Mouse (Mus musculus) embryonic facial prominence, embryonic 12.5 days (tissue): ENCODE results near the gene Ikzf3. TPM values are rescaled to one million over a fixed set of nuclear protein-coding genes. Genes with fewer than 3 reads are reported as not detected.
A peak's percentile ranks its signal among the peaks of the same experiment; 100 is the strongest.

ENCODE experiments used
- ATAC-seq: fragments of 200-750 bp; cut with Nextera tagmentation; 2 replicates; pipeline ENCODE4 v1.8.0; 2017; ENCODE audit not compliant: insufficient number of reproducible peaks, insufficient read depth, low FRiP score, low TSS enrichment
- H3K27ac ChIP-seq: fragments of 300-500 bp; sonication (generic); 2 replicates; pipeline ENCODE4 v1.5.1; 2016; ENCODE audit warnings: mild to moderate bottlenecking
- H3K27me3 ChIP-seq: fragments of 300-500 bp; sonication (generic); 2 replicates; pipeline ENCODE4 v1.6.1; 2016; ENCODE audit warnings: mild to moderate bottlenecking, moderate library complexity
- H3K36me3 ChIP-seq: fragments of 300-500 bp; sonication (generic); 2 replicates; pipeline ENCODE4 v1.6.1; 2016; ENCODE audit warnings: mild to moderate bottlenecking
- H3K4me1 ChIP-seq: fragments of 300-500 bp; sonication (generic); 2 replicates; pipeline ENCODE4 v1.6.1; 2016
- H3K4me2 ChIP-seq: fragments of 300-500 bp; sonication (generic); replicated peaks from 2 replicates; pipeline ENCODE4 v1.6.1; 2016; ENCODE audit warnings: mild to moderate bottlenecking, moderate library complexity
- H3K4me3 ChIP-seq: fragments of 300-500 bp; sonication (generic); 2 replicates; pipeline ENCODE4 v1.5.1; 2016; ENCODE audit warnings: mild to moderate bottlenecking
- H3K9ac ChIP-seq: fragments of 300-500 bp; sonication (generic); 2 replicates; pipeline ENCODE4 v1.6.1; 2016; ENCODE audit warnings: mild to moderate bottlenecking, moderate library complexity
- H3K9me3 ChIP-seq: fragments of 300-500 bp; sonication (generic); 2 replicates; pipeline ENCODE4 v1.6.1; 2016; ENCODE audit warnings: mild to moderate bottlenecking, moderate library complexity
- WGBS: fragments of 180-500 bp; shearing (Covaris S2); methylation state at CpG from one replicate; pipeline ENCODE4 v1.1.7; 2016; 5-methylcytosine and 5-hydroxymethylcytosine counted together
- polyA plus RNA-seq: library from polyadenylated mRNA; unstranded; fragments of >200 nt; fragmentation: Nextera tagmentation; extraction: Ambion mirVana; gene quantifications from 2 replicates; pipeline ENCODE4 v1.2.1, GENCODE M21; 2016

Gene Ikzf3
- 0.24 and 0.47 TPM in 2 replicates for polyA plus RNA-seq

GRCm38 (mm10) chr11:98545711-98546231 lies at the start of gene Ikzf3:
Gene Ikzf3 (minus strand): TSS chr11:98546031.
- H3K27me3 ChIP-seq, result peaks cover 75% of the 10 kb centered on the region
- ATAC-seq, result no peak
- H3K9me3 ChIP-seq, result no peaks in the 10 kb centered on the region
- H3K9ac ChIP-seq, result peak within 1 kb of the TSS; percentile 49
- H3K4me1 ChIP-seq, result peaks cover 8% of the 10 kb centered on the region; the same call in 1 of the 2 replicates
- no peak within 1 kb of the TSS for H3K27ac ChIP-seq
- no peaks in the 10 kb centered on the region for H3K36me3 ChIP-seq
- H3K4me2 ChIP-seq, result peak within 1 kb of the TSS; percentile 85
- WGBS, result under 1% methylated on average over 58 of the region's 58 CpGs
- peak within 1 kb of the TSS; percentile 39 for H3K4me3 ChIP-seq

DNA sequence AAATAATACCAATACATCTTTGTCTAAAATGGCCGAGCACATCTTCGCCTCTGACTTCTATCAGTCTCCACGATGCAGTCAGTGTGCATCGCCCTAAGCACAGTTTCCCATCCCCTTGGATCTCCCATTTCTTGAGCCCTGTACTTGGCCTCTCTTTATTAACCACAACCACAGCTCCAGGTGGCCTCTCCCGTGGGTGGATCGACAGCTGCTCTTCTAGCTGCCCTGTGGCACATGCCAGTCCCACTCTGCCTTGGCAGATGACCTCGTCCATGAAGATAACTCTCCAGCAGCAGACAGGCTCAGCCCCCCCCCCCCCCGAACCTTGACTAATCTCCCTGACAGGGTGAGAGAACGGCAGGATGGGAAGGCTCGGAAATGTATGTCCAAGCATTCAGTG lies 49.6 kb upstream of the Ikzf3 start:
- Histone ChIP-seq H3K4me3 (no peak overlapping the region), H3K9me3 (no peaks in the 10 kb centered on the region), H3K27ac (no peak overlapping the region), H3K27me3 (peaks cover 23% of the 10 kb centered on the region), H3K4me1 (no peaks in the 10 kb centered on the region), H3K36me3 (no peaks in the 10 kb centered on the region), H3K9ac (no peak overlapping the region), H3K4me2 (no peak overlapping the region)
- 74% methylated on average over 10 of the region's 10 CpGs for WGBS
- no peak for ATAC-seq

DNA sequence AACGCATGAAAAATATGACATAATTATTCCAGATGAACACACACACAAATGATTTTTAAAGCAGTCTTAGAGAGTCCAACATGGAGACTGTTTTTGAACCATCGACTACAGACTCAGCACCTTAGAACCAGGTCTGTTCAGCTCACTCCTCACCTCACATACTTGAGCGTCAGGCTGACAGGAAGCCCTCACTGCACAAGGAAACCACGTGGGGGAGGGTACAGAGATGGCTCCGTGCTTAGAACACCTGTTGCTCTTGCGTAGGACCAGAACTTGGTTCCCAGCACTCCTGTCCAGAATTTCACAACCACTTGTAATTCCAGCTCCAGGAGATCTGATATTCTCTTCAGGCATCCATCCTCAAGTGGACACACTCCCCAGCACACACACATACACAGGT lies 49.2 kb upstream of the Ikzf3 start:
- ATAC-seq, result no peak
- no peaks in the 10 kb centered on the region for H3K9me3 ChIP-seq

DNA sequence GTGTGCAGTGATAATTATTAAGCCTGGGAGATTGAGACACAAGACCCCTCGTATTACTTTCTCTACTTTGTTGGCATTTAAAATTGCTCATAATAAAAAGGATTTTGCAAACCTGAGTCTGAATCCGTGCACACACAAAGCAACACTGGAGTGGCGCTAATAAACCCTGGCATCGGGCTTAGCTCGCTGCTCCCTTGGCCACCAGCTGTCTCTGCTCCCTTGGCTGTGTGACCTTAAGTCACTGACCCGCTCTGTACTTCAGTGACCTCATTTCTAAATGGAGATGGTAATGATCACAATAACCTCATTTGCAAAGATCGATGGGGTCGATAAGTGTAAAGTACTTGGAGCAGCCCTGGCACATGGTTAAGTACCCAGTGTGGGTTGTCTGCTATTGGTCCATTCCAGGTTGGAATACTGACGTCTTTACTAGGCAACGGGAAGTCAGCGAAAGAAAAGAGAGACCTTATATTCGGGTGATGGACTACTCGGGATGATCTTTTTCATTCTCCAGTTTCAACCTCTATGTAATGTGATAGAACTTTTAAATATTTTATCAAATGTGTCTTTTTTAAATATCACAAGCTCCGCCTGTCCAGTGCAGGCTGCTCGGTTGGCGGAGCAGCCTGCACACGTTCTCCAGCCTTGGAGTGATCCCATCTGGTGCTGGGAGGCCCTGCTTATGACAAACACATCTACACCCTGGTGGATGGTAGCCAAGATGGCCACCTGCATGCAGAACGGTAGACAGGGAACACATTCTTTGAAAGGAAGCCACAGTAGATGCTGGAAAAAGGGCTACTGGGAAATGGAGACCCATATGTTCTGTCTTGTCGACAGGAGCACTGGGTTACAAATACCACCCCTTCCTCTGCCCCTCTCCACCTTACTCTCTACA lies 45.0 kb upstream of the Ikzf3 start:
- no peak for ATAC-seq
- Histone ChIP-seq H3K9me3 (no peaks in the 10 kb centered on the region), H3K4me3 (no peak overlapping the region), H3K9ac (no peak overlapping the region), H3K36me3 (no peaks in the 10 kb centered on the region), H3K27ac (no peak overlapping the region), H3K4me2 (no peak overlapping the region), H3K27me3 (no peaks in the 10 kb centered on the region), H3K4me1 (peaks cover 22% of the 10 kb centered on the region)
- 74% methylated on average over 19 of the region's 19 CpGs for WGBS

More for the DNA sequence above, 49.2 kb upstream of the Ikzf3 start:
- H3K36me3 ChIP-seq, result no peaks in the 10 kb centered on the region
- H3K4me1 ChIP-seq, result no peaks in the 10 kb centered on the region
- no peak overlapping the region for H3K4me2 ChIP-seq
- no peak overlapping the region for H3K4me3 ChIP-seq
- no peak overlapping the region for H3K27ac ChIP-seq
- no peak overlapping the region for H3K9ac ChIP-seq
- peaks cover 18% of the 10 kb centered on the region for H3K27me3 ChIP-seq
- 75% methylated on average over 6 of the region's 6 CpGs for WGBS

- no peak overlapping the region for H3K4me3 ChIP-seq
- ATAC-seq, result no peak
These were observed 43.5 kb upstream of the Ikzf3 start for GRCm38 (mm10) chr11:98589306-98589705.

DNA sequence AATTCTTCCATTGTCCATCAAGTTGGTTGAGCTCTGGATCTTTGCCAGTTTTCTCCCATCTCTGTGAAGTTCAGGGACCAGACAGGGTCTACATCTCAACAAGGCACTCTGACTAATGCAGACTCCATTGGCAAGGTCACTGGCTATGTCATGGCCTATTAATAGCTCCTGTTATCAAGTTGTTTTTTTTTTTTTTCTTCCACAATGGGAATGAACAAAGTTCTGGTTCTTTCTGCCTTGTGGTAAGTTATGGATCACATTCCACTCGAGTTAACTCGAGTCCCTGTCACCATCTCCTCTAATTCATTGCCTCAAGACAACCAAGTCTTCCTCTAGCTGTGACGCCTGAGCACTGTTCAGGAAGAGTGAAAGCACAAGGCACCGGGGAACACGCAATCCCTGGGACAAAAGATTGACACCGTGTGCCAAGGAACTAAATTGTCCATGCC lies 43.0 kb upstream of the Ikzf3 start:
- Histone ChIP-seq H3K4me1 (peaks cover 32% of the 10 kb centered on the region), H3K27me3 (no peaks in the 10 kb centered on the region), H3K9ac (no peak overlapping the region), H3K4me2 (no peak overlapping the region), H3K27ac (no peak overlapping the region), H3K36me3 (no peaks in the 10 kb centered on the region), H3K9me3 (no peaks in the 10 kb centered on the region), H3K4me3 (no peak overlapping the region)
- WGBS, result 57% methylated on average over 6 of the region's 6 CpGs
- ATAC-seq, result no peak

More at GRCm38 (mm10) chr11:98589306-98589705, 43.5 kb upstream of the Ikzf3 start:
- Histone ChIP-seq H3K4me1 (peaks cover 32% of the 10 kb centered on the region), H3K9me3 (no peaks in the 10 kb centered on the region), H3K4me2 (no peak overlapping the region), H3K36me3 (no peaks in the 10 kb centered on the region), H3K9ac (no peak overlapping the region), H3K27ac (no peak overlapping the region), H3K27me3 (no peaks in the 10 kb centered on the region)
- 80% methylated on average over 8 of the region's 8 CpGs for WGBS

- 7% methylated on average over 20 of the region's 20 CpGs for WGBS
- no peak for ATAC-seq
- no peaks in the 10 kb centered on the region for H3K9me3 ChIP-seq
- H3K9ac ChIP-seq, result peak overlapping the region; percentile 41
- peak overlapping the region; percentile 68 for H3K27ac ChIP-seq
- H3K4me3 ChIP-seq, result peak overlapping the region; percentile 66
- H3K4me2 ChIP-seq, result peak overlapping the region; percentile 89
- H3K36me3 ChIP-seq, result peaks cover 8% of the 10 kb centered on the region
- H3K4me1 ChIP-seq, result peaks cover 32% of the 10 kb centered on the region
- no peaks in the 10 kb centered on the region for H3K27me3 ChIP-seq
These were observed 42.1 kb upstream of the Ikzf3 start for GRCm38 (mm10) chr11:98587684-98588546.

DNA sequence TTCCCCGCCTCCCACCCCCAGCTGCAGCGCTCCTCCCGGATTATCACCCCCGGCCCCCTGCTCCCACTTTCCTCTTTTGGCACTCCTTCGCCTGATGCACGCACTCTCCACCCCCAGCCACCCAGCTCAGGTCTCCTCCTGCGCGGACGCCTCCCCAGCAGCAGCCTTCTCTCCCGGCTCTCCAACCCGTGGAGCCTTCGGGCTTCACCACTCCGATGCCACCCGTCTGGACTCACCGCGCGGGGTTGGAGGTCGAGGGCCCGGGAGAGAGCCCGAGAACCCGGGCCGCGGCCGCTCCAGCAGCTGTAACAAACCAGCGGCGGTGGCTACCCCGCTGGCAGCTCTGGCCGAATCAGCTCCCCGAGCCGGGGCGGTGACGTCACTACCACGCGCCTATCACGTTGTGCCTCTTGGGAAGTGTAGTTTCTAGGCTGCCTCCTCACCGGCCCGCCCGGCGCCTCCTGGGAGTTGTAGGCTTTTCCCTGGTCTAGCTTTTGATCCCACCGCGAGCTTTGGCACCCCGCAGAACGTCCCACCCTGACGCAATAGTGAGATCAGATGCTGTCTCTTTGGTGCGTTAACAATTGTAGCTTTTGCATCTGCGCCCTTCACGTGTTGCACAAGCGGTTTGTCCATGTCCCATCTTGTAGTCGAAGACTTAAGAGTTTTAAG lies 41.2 kb upstream of the Ikzf3 start, which contains the start of gene Ormdl3:
Gene Ormdl3 (minus strand): TSS at position 477 of the 672 bp plus-strand sequence.
- H3K4me1 ChIP-seq, result peaks cover 32% of the 10 kb centered on the region
- 1% methylated on average over 49 of the region's 49 CpGs for WGBS
- H3K27ac ChIP-seq, result peak within 1 kb of the TSS; percentile 69

DNA sequence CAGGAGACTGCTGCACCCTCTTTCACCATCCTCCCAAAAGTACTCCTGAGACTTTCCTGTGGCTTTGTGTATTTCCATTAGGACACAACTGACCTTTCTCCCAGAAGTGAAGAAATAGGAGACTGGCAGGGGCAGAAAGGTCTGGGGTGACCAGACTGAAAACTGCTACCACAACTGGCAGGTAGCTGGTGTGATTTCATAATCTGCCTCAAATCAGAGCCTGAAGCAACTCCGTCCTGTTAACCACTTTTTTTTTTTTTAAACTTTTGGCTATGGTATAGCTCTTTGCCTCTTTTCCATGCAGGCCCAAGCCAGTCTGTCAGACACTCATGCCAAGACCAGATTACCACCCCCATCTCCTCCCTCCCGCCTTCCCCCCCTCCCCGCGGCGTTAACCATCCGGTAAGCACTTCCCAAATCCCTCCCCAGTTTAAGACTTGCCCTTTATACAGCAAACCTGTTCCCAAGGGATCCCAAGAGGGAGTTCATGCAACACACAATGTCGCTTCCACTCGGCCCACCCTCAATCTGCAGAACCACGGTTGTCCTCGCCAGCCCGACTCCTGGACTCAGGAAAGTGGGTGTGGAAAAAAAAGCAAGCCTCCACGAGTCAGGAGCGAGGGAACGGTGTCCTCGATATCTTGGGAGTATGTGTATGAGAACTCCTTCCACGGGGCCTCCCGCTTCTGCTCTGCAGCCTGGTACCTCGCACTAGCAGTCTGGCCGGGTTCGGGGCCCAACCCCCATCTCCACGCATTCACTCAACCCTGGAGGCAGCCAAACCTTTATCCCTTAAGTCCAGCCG lies 40.5 kb upstream of the Ikzf3 start:
- no peaks in the 10 kb centered on the region for H3K9me3 ChIP-seq
- peaks cover 32% of the 10 kb centered on the region for H3K4me1 ChIP-seq
- H3K9ac ChIP-seq, result peak overlapping the region; percentile 64
- 0 out of 2 replicates have a peak, but pooled peaks have one; percentile 14 for ATAC-seq
- peak overlapping the region; percentile 66 for H3K4me3 ChIP-seq
- peak overlapping the region; percentile 69; the same call in 1 of the 2 replicates for H3K27ac ChIP-seq
- peak overlapping the region; percentile 89 for H3K4me2 ChIP-seq
- WGBS, result 1% methylated on average over 22 of the region's 22 CpGs
- peaks cover 24% of the 10 kb centered on the region for H3K36me3 ChIP-seq
- H3K27me3 ChIP-seq, result no peaks in the 10 kb centered on the region

More for the DNA sequence above, 41.2 kb upstream of the Ikzf3 start, which contains the start of gene Ormdl3:
- H3K9ac ChIP-seq, result peak within 1 kb of the TSS; percentile 64
- ATAC-seq, result peak; percentile 90
- H3K27me3 ChIP-seq, result no peaks in the 10 kb centered on the region
- H3K9me3 ChIP-seq, result no peaks in the 10 kb centered on the region
- peaks cover 17% of the 10 kb centered on the region for H3K36me3 ChIP-seq
- peak within 1 kb of the TSS; percentile 66 for H3K4me3 ChIP-seq
- H3K4me2 ChIP-seq, result peak within 1 kb of the TSS; percentile 89

DNA sequence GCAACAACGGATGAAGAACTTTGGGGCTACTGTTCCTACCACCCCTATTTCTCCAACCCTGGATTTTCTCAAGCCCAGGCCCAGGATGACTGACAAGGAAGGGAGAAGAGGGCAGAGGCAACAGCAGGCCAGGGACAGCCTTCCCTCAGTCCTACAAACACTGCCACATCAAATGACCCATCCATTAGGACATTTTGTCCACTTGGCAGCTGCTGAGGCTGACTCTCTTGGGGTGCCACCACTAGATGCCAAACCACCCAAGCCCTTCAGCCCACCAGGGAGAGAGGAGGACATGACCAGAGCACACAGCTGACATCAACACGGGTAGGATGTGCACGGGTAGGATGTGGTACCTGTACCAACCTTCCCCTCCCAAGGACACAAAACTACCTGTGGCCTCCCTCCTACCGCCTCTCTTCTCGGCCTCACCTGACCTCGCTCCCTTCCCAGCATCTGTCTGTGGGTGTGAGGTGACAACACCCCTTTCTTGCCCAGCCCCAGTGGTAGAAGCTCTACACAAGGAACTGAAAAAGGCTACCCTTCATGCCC lies 38.9 kb upstream of the Ikzf3 start:
- Histone ChIP-seq H3K36me3 (peaks cover 31% of the 10 kb centered on the region), H3K4me3 (no peak overlapping the region), H3K27me3 (no peaks in the 10 kb centered on the region)

More for the DNA sequence above, 38.9 kb upstream of the Ikzf3 start:
- no peak overlapping the region for H3K9ac ChIP-seq
- H3K27ac ChIP-seq, result no peak overlapping the region
- ATAC-seq, result no peak
- H3K4me1 ChIP-seq, result peaks cover 32% of the 10 kb centered on the region
- 92% methylated on average over 6 of the region's 6 CpGs for WGBS
- H3K4me2 ChIP-seq, result no peak overlapping the region
- H3K9me3 ChIP-seq, result no peaks in the 10 kb centered on the region
